Mouse (Mus musculus): ENCODE measurements around the gene Rpia.

Rpia gene

GRCm38 (mm10) chr6:70805267-70805666 lies 13.2 kb upstream of the Rpia start:
- DNase-seq (ENCODE audit: low spot score) = peak; percentile 73

GRCm38 (mm10) chr6:70804632-70805031 lies 12.6 kb upstream of the Rpia start:
- no peak for DNase-seq (ENCODE audit: low spot score)

GRCm38 (mm10) chr6:70797581-70798251 lies 5.7 kb upstream of the Rpia start:
- DNase-seq (ENCODE audit: low spot score) = peak; percentile 84

GRCm38 (mm10) chr6:70796940-70797339 lies 4.9 kb upstream of the Rpia start:
- no peak for DNase-seq (ENCODE audit: low spot score)

- DNase-seq (ENCODE audit: low spot score) = no peak
These were observed 612 bp upstream of the Rpia start for GRCm38 (mm10) chr6:70792644-70793043.

GRCm38 (mm10) chr6:70790852-70791761 lies 925 bp downstream of the Rpia start:
- peak; percentile 81 for DNase-seq (ENCODE audit: low spot score)

GRCm38 (mm10) chr6:70790034-70790650 lies 1.9 kb downstream of the Rpia start:
- no peak for DNase-seq (ENCODE audit: low spot score)

- no peak for DNase-seq (ENCODE audit: low spot score)
These were observed 2.9 kb downstream of the Rpia start for GRCm38 (mm10) chr6:70789134-70789533.

- no peak for DNase-seq (ENCODE audit: low spot score)
These were observed 4.5 kb downstream of the Rpia start for GRCm38 (mm10) chr6:70787524-70787923.

- no peak for DNase-seq (ENCODE audit: low spot score)
These were observed 6.2 kb downstream of the Rpia start for GRCm38 (mm10) chr6:70785852-70786251.

GRCm38 (mm10) chr6:70784811-70785210 lies 7.2 kb downstream of the Rpia start:
- DNase-seq (ENCODE audit: low spot score) = no peak

GRCm38 (mm10) chr6:70781336-70781735 lies 10.7 kb downstream of the Rpia start:
- DNase-seq (ENCODE audit: low spot score) = no peak

- no peak for DNase-seq (ENCODE audit: low spot score)
These were observed 17.7 kb downstream of the Rpia start for GRCm38 (mm10) chr6:70774372-70774771.

GRCm38 (mm10) chr6:70773769-70774168 lies 18.3 kb downstream of the Rpia start:
- DNase-seq (ENCODE audit: low spot score) = no peak

GRCm38 (mm10) chr6:70768769-70769168 lies 23.3 kb downstream of the Rpia start:
- DNase-seq (ENCODE audit: low spot score) = peak; percentile 65

- no peak for DNase-seq (ENCODE audit: low spot score)
These were observed 27.0 kb downstream of the Rpia start for GRCm38 (mm10) chr6:70765076-70765475.

GRCm38 (mm10) chr6:70764551-70764950 lies 27.5 kb downstream of the Rpia start:
- DNase-seq (ENCODE audit: low spot score) = no peak

GRCm38 (mm10) chr6:70763881-70764280 lies 28.2 kb downstream of the Rpia start:
- DNase-seq (ENCODE audit: low spot score) = no peak

GRCm38 (mm10) chr6:70762659-70763058 lies 29.4 kb downstream of the Rpia start:
- no peak for DNase-seq (ENCODE audit: low spot score)

- no peak for DNase-seq (ENCODE audit: low spot score)
These were observed 31.1 kb downstream of the Rpia start for GRCm38 (mm10) chr6:70760951-70761350.

GRCm38 (mm10) chr6:70754833-70755232 lies 37.2 kb downstream of the Rpia start:
- DNase-seq (ENCODE audit: low spot score) = no peak

- peak; percentile 73 for DNase-seq (ENCODE audit: low spot score)
These were observed 39.7 kb downstream of the Rpia start for GRCm38 (mm10) chr6:70752351-70752750.

- peak; percentile 12 for DNase-seq (ENCODE audit: low spot score)
These were observed 40.1 kb downstream of the Rpia start for GRCm38 (mm10) chr6:70751898-70752273.
